Mouse (Mus musculus) MEL (cell line): Measurements from ENCODE around the gene Cmtm6. TPM values are rescaled to one million over a fixed set of nuclear protein-coding genes. Genes with fewer than 3 reads are reported as not detected.

Source experiments
- DNase-seq: peaks from one replicate; pipeline ENCODE4 v3.0.0; 2011; ENCODE audit warnings: low read depth, low spot score
- H3K27ac ChIP-seq: 2 replicates; pipeline ENCODE4 v1.5.1; 2012; ENCODE audit warnings: low read depth, mild to moderate bottlenecking, control low read depth, low read length, moderate library complexity; ENCODE audit not compliant: control insufficient read depth
- H3K27me3 ChIP-seq, 2 experiments: fragments of 150-350 bp in 1 of 2; sonication (generic) in 1 of 2; 2 replicates each; pipeline ENCODE4 v1.6.1; 2012; ENCODE audit warnings: low read length in 2 of 2, mild to moderate bottlenecking in 2 of 2, improper control_type of control experiment in 1 of 2, moderate library complexity in 1 of 2; ENCODE audit not compliant: insufficient read depth in 2 of 2, control insufficient read depth in 1 of 2
- H3K36me3 ChIP-seq, 2 experiments: 2 replicates each; pipeline ENCODE4 v1.6.1; 2012 to 2014; ENCODE audit warnings: low read length in 2 of 2, improper control_type of control experiment in 1 of 2, inconsistent platforms in 1 of 2, mild to moderate bottlenecking in 1 of 2; ENCODE audit not compliant: insufficient read depth in 2 of 2, control insufficient read depth in 1 of 2
- H3K4me1 ChIP-seq, 2 experiments: fragments of 150-350 bp in 1 of 2; sonication (generic) in 1 of 2; 2 replicates each; pipeline ENCODE4 v1.6.1; 2012; ENCODE audit warnings: low read length in 2 of 2, improper control_type of control experiment in 1 of 2, mild to moderate bottlenecking in 1 of 2; ENCODE audit not compliant: insufficient read depth in 2 of 2, control insufficient read depth in 1 of 2
- H3K4me3 ChIP-seq, 2 experiments: fragments of 150-350 bp in 1 of 2; sonication (generic) in 1 of 2; 2 replicates each; pipeline ENCODE4 v1.5.1; 2012; ENCODE audit warnings: low read depth in 2 of 2, low read length in 2 of 2, mild to moderate bottlenecking in 2 of 2, moderate library complexity in 2 of 2, control low read depth in 1 of 2, improper control_type of control experiment in 1 of 2; ENCODE audit not compliant: control insufficient read depth in 1 of 2, insufficient read depth in 1 of 2
- H3K79me2 ChIP-seq: 2 replicates; pipeline ENCODE4 v1.6.1; 2012; ENCODE audit warnings: mild to moderate bottlenecking, low read length, moderate library complexity; ENCODE audit not compliant: control insufficient read depth, poor library complexity, insufficient read depth
- H3K9ac ChIP-seq: 2 replicates; pipeline ENCODE4 v1.6.1; 2012; ENCODE audit warnings: low read depth, mild to moderate bottlenecking, control low read depth, low read length, moderate library complexity; ENCODE audit not compliant: control insufficient read depth, poor library complexity, severe bottlenecking
- H3K9me3 ChIP-seq: fragments of 150-350 bp; sonication (generic); replicated peaks from 2 replicates; pipeline ENCODE4 v1.6.1; 2012; ENCODE audit warnings: mild to moderate bottlenecking, low read length, improper control_type of control experiment, moderate library complexity; ENCODE audit not compliant: insufficient read depth
- BHLHE40 ChIP-seq: IDR thresholded peaks from 2 replicates; pipeline ENCODE4 v1.6.1; 2012; ENCODE audit warnings: low read depth, mild to moderate bottlenecking, inconsistent platforms, low read length, improper control_type of control experiment, borderline replicate concordance
- ELF1 ChIP-seq: IDR thresholded peaks from 2 replicates; pipeline ENCODE4 v1.6.1; 2014; ENCODE audit warnings: low read depth, mild to moderate bottlenecking, inconsistent platforms, low read length, improper control_type of control experiment, moderate library complexity
- GABPA ChIP-seq: IDR thresholded peaks from 2 replicates; pipeline ENCODE4 v1.6.1; 2012; ENCODE audit warnings: low read depth, mild to moderate bottlenecking, inconsistent platforms, low read length, improper control_type of control experiment, moderate library complexity
- KAT2A ChIP-seq: conservative IDR thresholded peaks from 2 replicates; pipeline ENCODE4 v1.6.1; 2012; ENCODE audit warnings: low read depth, low read length, improper control_type of control experiment, inconsistent platforms
- MAZ ChIP-seq: IDR thresholded peaks from 2 replicates; pipeline ENCODE4 v1.6.1; 2012; ENCODE audit warnings: low read depth, mild to moderate bottlenecking, inconsistent platforms, low read length, improper control_type of control experiment
- MXI1 ChIP-seq: IDR thresholded peaks from 2 replicates; pipeline ENCODE4 v1.6.1; 2011; ENCODE audit warnings: mild to moderate bottlenecking, low read depth, low read length, improper control_type of control experiment
- NELFE ChIP-seq: IDR thresholded peaks from 2 replicates; pipeline ENCODE4 v1.6.1; 2011; ENCODE audit warnings: low read depth, low read length, improper control_type of control experiment
- NRF1 ChIP-seq: IDR thresholded peaks from 2 replicates; pipeline ENCODE4 v1.6.1; 2014; ENCODE audit warnings: low read depth, mild to moderate bottlenecking, inconsistent platforms, low read length, improper control_type of control experiment, moderate library complexity; ENCODE audit not compliant: poor library complexity, insufficient read depth, severe bottlenecking
- POLR2A ChIP-seq, 2 experiments: IDR thresholded peaks; 2 replicates each; pipeline ENCODE4 v1.6.1; 2011 to 2012; ENCODE audit warnings: low read length in 2 of 2, mild to moderate bottlenecking in 2 of 2, control low read depth in 1 of 2, improper control_type of control experiment in 1 of 2, low read depth in 1 of 2, moderate library complexity in 1 of 2; ENCODE audit not compliant: control insufficient read depth in 1 of 2, insufficient read depth in 1 of 2, poor library complexity in 1 of 2
- POLR2AphosphoS2 ChIP-seq: IDR thresholded peaks from 2 replicates; pipeline ENCODE4 v1.6.1; 2011; ENCODE audit warnings: low read length, improper control_type of control experiment
- RCOR1 ChIP-seq: IDR thresholded peaks from 2 replicates; pipeline ENCODE4 v1.6.1; 2012; ENCODE audit warnings: low read depth, mild to moderate bottlenecking, inconsistent platforms, low read length, improper control_type of control experiment
- SIN3A ChIP-seq: IDR thresholded peaks from 2 replicates; pipeline ENCODE4 v1.6.1; 2012; ENCODE audit warnings: low read length, improper control_type of control experiment, inconsistent platforms
- SMC3 ChIP-seq: IDR thresholded peaks from 2 replicates; pipeline ENCODE4 v1.6.1; 2011; ENCODE audit warnings: low read depth, low read length, improper control_type of control experiment
- TAL1 ChIP-seq: IDR thresholded peaks from 2 replicates; pipeline ENCODE4 v1.6.1; 2012; ENCODE audit warnings: mild to moderate bottlenecking, inconsistent platforms, low read length, moderate library complexity, mixed read lengths
- TBP ChIP-seq: IDR thresholded peaks from 2 replicates; pipeline ENCODE4 v1.8.0; 2011; ENCODE audit warnings: low read depth, low read length, improper control_type of control experiment
- TCF12 ChIP-seq: IDR thresholded peaks from 2 replicates; pipeline ENCODE4 v1.6.1; 2014; ENCODE audit warnings: low read depth, mild to moderate bottlenecking, inconsistent platforms, low read length, improper control_type of control experiment, moderate library complexity
- USF2 ChIP-seq, 2 experiments: IDR thresholded peaks; 2 replicates each; pipeline ENCODE4 v1.6.1; 2011 to 2012; ENCODE audit warnings: improper control_type of control experiment in 2 of 2, low read length in 2 of 2, borderline replicate concordance in 1 of 2, inconsistent platforms in 1 of 2, low read depth in 1 of 2, mild to moderate bottlenecking in 1 of 2; ENCODE audit not compliant: insufficient read depth in 1 of 2
- ZMIZ1 ChIP-seq: IDR thresholded peaks from 2 replicates; pipeline ENCODE4 v1.6.1; 2012; ENCODE audit warnings: low read depth, mild to moderate bottlenecking, inconsistent platforms, low read length, improper control_type of control experiment, moderate library complexity
- polyA plus RNA-seq, 2 experiments: library from polyadenylated mRNA; stranded (reverse) in 1 of 2; unstranded in 1 of 2; fragments of >175 nt in 1 of 2; fragments of >200 nt in 1 of 2; gene quantifications; 2 replicates each; pipeline versions ENCODE4 v1.2.1 to v1.2.4; 2012; ENCODE audit warnings: low replicate concordance in 2 of 2, low read depth in 1 of 2; ENCODE audit not compliant: insufficient read length in 2 of 2, insufficient read depth in 1 of 2, missing spikeins in 1 of 2
- total RNA-seq: library from RNA; depleted of rRNA; stranded (reverse); fragments of 300-350 nt; gene quantifications from 2 replicates; pipeline ENCODE4 v1.2.3, GENCODE M21; 2012

The Cmtm6 gene
- total and polyA plus RNA-seq, 3 experiments = 17.6 to 21.7 TPM; not detected in 1

DNA sequence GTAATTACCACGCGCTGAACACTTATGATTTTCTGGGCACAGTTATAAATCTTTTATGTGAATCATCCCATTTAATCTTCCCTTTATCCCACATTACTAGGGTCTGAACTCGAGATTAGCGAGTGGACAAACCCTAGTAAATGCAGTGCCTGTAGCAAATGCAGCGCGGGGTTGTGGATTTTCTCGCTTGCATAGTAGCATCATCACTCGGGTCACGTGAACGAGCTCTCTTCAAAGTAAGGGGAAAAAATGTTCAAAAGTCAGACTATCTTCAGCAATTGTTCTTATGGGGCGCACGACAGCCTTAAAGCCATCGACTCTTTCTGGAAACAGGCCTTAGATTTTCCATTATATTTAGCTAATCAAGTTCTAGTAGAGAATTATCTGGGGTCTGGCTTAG, 43.3 kb upstream of the Cmtm6 start:
- Histone ChIP-seq H3K79me2 (peaks cover 18% of the 10 kb centered on the region), H3K27ac (no peak overlapping the region), H3K9me3 (no peaks in the 10 kb centered on the region), H3K9ac (peak overlapping the region; percentile 95), H3K4me1 (peaks cover 5 to 26% of the 10 kb centered on the region in 2 experiments), H3K27me3 (no peaks in the 10 kb centered on the region), H3K36me3 (peaks cover 0 to 23% of the 10 kb centered on the region in 2 experiments; a peak in 3 of 4 replicates), H3K4me3 (peak overlapping the region; percentile 86 to 94)
- TF ChIP-seq RCOR1 (no peak), SMC3 (no peak), MXI1 (no peak), POLR2AphosphoS2 (no peak), TBP (no peak), GABPA (no peak), SIN3A (no peak), USF2 (IDR thresholded peaks at IDR 0.05; ENCODE audit: borderline replicate concordance in 1 of 2, insufficient read depth in 1 of 2, low read depth in 1 of 2, low read length in 2 of 2) (no peak), POLR2A (IDR thresholded peaks at IDR 0.05; ENCODE audit: control insufficient read depth in 1 of 2, insufficient read depth in 1 of 2, low read depth in 1 of 2, low read length in 2 of 2, poor library complexity in 1 of 2) (no peak), TCF12 (no peak)
- no peak for DNase-seq

DNA sequence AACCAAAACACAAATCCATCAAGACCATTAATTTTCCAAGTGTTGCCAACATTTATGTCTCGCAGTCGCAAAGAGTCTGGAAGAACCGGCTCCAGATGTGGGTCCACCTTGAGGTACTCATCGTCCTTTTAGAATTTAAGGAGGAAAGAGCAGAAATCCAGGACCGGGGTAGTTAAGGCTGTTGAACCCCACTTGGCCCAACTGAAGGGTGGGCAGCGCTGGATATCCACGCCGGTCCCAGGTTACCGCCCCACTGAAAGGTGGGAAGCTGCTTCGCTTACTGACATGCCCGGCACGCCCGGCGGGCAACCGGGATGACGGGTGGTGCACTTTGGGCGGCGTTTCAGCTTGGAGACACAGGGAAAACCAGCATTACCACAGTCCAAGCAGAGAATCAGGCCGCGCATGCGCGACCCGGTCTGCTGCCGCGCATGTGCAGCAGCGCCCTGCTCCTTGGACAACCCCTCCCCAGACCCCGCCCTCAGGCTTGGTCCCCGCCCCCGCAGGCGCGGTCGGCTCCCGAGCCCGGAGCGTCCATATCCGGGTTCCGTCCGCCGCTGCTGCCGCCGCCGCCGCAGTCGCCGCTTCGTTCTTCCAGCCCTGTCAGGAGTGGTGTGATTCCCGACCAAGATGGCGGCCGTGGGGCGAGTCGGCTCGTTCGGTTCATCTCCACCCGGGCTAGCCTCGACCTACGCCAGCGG, 42.5 kb upstream of the Cmtm6 start, which contains the start of gene Dync1li1:
Gene Dync1li1 (plus strand): TSS at position 539 of the 701 bp plus-strand sequence.
- Histone ChIP-seq H3K36me3 (peaks cover 0 to 22% of the 10 kb centered on the region in 2 experiments; a peak in 3 of 4 replicates), H3K79me2 (peaks cover 18% of the 10 kb centered on the region), H3K4me1 (peaks cover 5 to 26% of the 10 kb centered on the region in 2 experiments), H3K27me3 (no peaks in the 10 kb centered on the region), H3K9ac (peak within 1 kb of the TSS; percentile 95), H3K4me3 (peak within 1 kb of the TSS; percentile 86 to 94), H3K27ac (peak within 1 kb of the TSS; percentile 65), H3K9me3 (no peaks in the 10 kb centered on the region)
- TF ChIP-seq SIN3A = peak; percentile 71
- TF ChIP-seq TBP = peak; percentile 70
- peak; percentile 80 to 90 for TF ChIP-seq POLR2A (IDR thresholded peaks at IDR 0.05; ENCODE audit: control insufficient read depth in 1 of 2, insufficient read depth in 1 of 2, low read depth in 1 of 2, low read length in 2 of 2, poor library complexity in 1 of 2)
- TF ChIP-seq NRF1 = peak; percentile 96; the same call in 1 of the 2 replicates
- peak; percentile 89 for TF ChIP-seq ELF1
- TF ChIP-seq POLR2AphosphoS2 = peak; percentile 75; the same call in 1 of the 2 replicates
- TF ChIP-seq BHLHE40 = no peak
- TF ChIP-seq TAL1 = no peak
- 0 out of 2 replicates have a peak, but pooled peaks have one; percentile 5 for TF ChIP-seq TCF12
- peak; percentile 82; the same call in 1 of the 2 replicates for TF ChIP-seq MAZ
- TF ChIP-seq KAT2A = no peak; the same call in 1 of the 2 replicates
- TF ChIP-seq ZMIZ1 = 0 out of 2 replicates have a peak, but pooled peaks have one; percentile 61
- peak; percentile 97 for TF ChIP-seq NELFE
- peak; percentile 96 for DNase-seq
